Mouse (Mus musculus): ENCODE measurements at regions not wholly inside any gene's neighbourhood (a gene's known extent, or its start where the extent isn't known, plus 50 kb on each side); places are given as distances from the start of the nearest gene placed in this dataset.
A peak's percentile ranks its signal among the peaks of the same experiment; 100 is the strongest.

DNA sequence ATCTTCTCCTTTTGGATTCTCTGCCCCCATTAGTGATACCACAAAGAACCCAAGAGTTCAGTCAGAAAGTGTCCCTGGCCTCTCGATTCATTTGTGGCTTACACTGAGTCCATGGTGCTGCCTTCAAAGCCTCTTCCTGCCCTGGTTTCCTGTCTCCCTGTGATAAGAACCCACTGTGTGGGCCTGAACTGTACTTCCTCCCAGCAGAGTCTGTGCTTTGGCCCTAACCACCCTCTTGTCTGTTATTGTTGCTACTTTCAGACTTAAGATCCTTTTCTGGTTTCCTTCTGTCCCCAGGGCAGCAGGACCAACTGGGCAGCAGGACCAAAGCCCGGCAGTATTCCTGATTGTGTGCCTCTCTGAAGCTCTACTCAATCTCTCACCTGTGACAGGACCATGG is 158.6 kb upstream of the Zfp618 start:
- intact Hi-C loops (cut with DNase I), result no loop called here
- DNase-seq (ENCODE audit: low spot score), result no peak

DNA sequence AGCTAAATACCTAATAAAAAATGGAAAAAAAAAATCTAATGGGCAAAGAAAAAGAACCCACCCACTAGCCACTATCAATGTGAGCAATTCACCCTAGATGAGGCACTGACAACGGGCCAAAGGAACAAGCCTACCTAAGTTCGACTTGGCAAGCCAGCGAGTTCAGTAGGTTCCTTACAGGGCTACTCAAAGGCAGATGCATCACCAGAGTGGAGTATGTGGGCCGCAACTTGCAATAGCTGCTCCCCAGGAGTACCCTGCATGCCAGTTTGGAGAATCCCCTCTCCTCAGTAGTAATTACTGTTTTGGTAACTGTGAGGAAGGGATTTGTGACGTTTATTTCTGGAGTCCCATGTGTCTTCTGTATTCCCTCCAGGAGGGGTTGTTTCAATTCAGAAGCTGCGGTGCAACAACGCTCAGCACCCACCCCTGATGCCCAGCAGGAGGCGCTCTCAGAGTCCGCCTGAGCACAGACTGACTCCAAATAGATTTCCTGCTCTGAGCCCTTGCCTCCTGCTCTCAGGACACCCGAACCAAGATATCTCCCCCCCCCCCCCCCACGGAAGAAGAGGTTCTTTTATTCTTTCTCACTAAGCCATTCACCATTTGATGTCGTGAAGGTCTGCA is 157.3 kb upstream of the Zfp618 start:
- DNase-seq (ENCODE audit: low spot score), result no peak
- intact Hi-C loops (cut with DNase I), result no loop called here

DNA sequence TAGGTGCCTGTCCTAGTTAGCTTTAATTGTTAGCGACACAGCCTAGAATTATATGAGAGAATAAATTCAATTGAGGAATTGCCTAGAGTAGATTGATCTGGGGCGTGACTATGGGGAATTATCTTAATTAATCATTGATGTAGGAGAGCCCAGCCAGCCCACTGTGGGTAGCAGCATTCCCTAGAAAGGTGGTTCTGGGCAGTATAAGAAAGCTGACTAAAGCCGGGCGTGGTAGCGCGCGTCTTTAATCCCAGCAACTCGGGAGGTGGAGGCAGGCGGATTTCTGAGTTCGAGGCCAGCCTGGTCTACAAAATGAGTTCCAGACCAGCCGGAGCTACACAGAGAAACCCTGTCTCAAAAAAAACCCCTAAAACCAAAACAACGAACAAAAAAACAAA is 156.8 kb upstream of the Zfp618 start:
- no peak for DNase-seq (ENCODE audit: low spot score)
- intact Hi-C loops (cut with DNase I), result no loop called here

DNA sequence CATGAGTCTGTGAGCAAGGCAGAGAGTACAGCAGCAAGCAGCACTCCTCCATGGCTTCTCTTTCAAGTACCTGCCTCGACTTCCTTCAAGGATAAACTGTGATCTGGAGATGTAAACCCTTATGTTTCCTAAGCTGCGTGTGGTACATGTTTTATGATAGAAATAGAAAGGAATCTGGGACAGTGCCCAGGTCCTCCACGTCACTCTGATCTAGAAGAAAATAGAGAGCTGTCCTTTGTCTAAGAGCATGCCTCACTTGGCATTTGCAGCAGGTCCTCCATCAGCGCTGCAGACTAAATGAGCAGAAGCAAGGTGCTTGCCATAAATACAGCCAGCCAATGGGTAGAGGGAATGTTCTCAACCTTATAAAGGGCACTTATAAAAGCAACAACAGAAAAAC is 156.3 kb upstream of the Zfp618 start:
- DNase-seq (ENCODE audit: low spot score), result no peak

DNA sequence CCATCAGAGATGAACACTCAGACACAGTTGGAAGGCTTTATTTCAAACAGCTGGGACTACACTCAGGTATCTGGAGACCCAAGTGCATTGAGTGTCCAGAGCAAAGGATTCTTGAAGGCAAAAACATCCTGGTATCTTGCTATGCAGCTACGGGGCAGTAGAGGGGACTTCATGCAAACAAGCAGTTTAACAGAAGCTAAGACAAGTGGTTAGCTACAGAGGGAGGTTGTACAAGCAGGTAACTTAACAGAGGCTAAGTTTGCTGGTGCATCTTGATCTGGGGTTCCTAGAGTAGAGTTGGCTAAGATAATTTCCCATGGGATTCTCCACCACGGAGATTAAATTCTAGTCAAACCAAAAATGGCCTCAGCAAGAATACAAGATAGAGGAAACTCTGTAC is 145.5 kb upstream of the Zfp618 start:
- no peak for DNase-seq (ENCODE audit: low spot score)
- intact Hi-C loops (cut with DNase I), result loop anchor here (10.0 kb wide), 1 partner anchor 145 kb away; the partner anchor contains the start of gene Zfp618

More for the DNA sequence above, 156.3 kb upstream of the Zfp618 start:
- intact Hi-C loops (cut with DNase I), result no loop called here

DNA sequence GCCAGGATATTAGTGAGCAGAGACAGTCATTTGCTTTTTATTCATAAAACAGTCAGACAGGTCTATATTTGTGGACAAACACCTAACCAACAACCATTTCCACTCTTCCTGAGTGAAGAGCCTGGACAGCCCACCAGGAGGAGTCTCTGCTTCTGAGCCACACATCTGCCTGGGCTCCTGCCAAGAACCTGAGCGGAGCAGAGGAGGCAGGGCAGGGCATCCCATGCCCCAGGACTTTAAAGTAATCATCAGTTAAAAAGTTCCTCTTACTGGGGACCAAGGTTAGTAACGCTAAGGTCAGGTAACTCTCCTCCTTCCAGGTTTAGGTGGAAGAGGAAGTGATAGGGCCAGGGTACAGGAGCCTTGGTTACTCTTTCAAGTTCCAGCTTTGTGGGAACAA is 144.1 kb upstream of the Zfp618 start:
- intact Hi-C loops (cut with DNase I), result loop anchor here (10.0 kb wide), 1 partner anchor 144 kb away; the partner anchor contains the start of gene Zfp618
- DNase-seq (ENCODE audit: low spot score), result no peak

DNA sequence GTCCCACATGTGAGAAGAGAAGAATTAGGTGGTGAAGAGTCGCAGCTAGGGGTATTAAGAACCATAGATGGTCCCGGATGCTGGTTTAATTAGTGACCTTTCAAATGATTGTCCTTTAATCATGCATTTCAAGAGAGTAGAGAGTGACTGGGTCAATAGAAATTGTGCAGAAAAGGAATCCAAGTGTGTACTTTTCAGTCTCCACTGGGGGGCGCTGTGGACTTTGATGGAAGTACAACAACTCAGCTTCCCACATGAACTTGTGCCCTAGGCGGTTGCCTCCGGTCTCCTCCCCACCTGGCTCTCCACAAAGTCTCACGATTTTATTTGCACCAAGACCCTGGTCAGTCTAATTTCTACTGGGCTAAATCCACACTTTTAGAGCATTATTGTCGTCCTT is 142.8 kb upstream of the Zfp618 start:
- intact Hi-C loops (cut with DNase I), result loop anchor here (1.0 to 10.0 kb wide), 2 partner anchors 142 to 297 kb away; partner anchors contain the start of gene Zfp618
- no peak for DNase-seq (ENCODE audit: low spot score)

DNA sequence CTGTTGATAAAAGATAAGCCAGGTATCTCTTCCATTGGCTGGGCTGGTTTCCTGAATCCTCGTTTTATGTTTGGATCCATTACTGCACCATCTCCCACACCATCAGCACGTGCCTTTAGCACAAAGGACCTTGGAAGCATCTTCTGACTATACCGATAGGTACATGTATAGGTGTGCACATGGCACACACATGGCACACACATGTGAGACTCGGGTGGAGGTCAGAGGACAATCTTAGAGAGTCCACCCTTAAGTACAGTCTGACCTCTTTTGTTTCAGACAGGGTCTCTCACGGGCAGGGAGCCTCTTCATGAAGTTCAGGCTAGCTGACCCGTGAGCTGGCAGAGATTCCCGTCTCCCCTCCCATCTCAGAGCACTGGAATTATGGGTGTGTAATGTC is 142.3 kb upstream of the Zfp618 start:
- DNase-seq (ENCODE audit: low spot score), result no peak
- intact Hi-C loops (cut with DNase I), result loop anchor here (10.0 kb wide), 1 partner anchor 142 kb away; the partner anchor contains the start of gene Zfp618

DNA sequence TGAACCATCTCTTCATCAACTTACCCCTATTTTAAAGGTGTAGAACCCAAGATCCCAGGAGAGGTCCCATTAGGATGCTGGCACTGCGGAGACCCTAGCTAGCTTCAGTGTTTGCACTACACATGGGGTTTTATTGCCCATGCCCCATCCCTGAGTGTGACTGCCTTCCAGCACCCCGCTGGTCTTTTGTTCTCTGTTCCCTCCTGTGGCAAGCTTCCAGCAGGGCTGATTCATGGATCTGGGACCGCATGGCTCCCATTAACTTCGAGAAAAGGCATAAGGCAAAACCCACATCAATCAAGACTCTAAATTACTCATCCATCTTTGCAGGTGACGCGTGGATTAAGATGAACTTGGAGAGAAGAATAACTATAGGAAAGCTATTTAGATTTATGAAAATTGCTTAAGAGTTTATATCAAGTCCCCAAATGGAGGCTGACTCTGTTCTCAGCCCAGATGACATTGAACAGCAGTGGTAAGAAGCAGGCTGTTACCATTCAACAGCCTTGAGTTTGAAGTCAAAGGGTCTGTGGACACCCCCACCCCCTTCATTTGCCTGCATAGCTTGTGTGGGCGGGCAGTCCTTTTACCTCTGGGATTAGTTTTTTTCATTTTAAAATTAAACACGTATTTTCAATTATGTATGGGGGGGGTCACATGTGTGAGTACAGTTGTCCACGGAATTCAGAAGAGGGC is 141.7 kb upstream of the Zfp618 start:
- intact Hi-C loops (cut with DNase I), result loop anchor here (10.0 kb wide), 1 partner anchor 141 kb away; the partner anchor contains the start of gene Zfp618
- no peak for DNase-seq (ENCODE audit: low spot score)

DNA sequence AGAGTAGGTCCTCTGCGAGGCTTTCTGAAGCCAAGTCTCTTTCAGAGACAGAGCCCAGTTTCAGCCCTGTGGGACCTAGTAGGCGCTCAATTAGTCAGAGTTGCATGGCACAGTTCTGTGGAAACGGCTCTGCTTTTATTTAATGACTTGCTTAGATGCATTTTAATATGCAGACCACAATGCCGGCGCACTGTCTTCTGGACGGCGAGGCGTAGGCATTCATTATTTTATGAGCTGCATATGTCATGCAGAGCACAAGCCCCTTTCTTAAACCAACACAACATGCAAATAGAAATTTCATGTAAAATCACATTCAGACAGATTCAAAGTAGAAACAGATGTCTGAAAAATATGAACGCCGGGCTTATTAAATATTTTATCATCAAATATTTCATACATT is 140.8 kb upstream of the Zfp618 start:
- DNase-seq (ENCODE audit: low spot score), result no peak
- intact Hi-C loops (cut with DNase I), result loop anchor here (10.0 kb wide), 1 partner anchor 140 kb away; the partner anchor contains the start of gene Zfp618

DNA sequence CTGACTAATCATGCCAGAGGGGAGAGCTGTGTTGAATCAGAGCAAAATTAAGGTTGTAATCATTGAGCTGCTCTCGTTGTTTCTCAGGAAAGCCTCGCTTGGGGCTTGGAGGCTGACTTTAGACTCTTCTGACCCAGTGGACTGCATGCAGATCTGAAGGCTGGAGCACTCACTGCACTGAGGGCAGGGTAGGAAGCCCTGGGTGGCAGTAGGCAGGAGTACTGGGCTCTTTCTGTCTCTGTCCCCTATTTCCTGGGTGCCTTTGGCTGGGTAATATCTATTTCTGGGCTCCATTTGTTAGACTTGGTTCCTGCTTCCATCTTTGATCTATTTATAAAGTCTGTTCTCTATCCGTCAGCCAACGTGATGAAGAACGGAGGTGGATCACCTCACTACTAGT is 140.1 kb upstream of the Zfp618 start:
- no peak for DNase-seq (ENCODE audit: low spot score)
- intact Hi-C loops (cut with DNase I), result loop anchor here (10.0 kb wide), 1 partner anchor 140 kb away; the partner anchor contains the start of gene Zfp618

DNA sequence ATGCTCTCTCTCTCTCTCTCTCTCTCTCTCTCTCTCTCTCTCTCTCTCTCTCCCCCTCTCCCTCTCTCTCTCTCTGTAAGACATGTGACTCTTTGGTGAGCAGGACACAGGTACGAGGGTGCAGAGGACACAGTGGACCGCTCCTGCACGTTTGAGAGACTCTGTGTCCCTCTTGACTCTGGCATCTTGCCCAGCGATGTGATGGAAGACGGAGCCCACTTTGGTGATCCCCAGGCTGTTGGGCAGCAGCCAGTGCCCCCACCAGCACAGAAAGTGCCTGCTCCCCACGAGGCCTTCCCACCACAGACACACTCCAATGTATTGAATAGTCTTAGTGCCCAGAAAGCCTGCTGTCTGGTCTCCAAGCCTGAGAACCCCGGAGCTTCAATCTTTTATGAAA is 136.4 kb upstream of the Zfp618 start:
- intact Hi-C loops (cut with DNase I), result loop anchor here (10.0 kb wide), 1 partner anchor 136 kb away; the partner anchor contains the start of gene Zfp618
- no peak for DNase-seq (ENCODE audit: low spot score)

DNA sequence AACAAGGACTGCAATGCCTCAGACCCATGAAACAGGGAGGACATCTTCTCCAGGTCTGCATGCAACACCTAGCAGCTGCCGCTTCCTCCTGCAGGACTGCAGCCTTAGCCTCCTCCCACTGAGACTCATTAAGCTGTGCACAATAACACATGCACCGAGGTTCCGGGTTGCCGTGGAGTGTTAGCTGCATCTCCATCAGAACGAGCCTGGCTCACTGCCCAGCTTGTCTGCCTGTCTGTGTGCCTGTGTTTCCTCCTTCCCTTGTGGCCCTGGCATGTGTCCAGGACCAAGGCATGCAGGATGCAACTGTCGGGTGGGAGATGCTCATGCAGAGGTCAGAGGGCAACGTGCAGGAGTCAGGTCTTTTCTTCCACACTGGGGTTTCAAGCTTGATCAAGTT is 131.4 kb upstream of the Zfp618 start:
- DNase-seq (ENCODE audit: low spot score), result no peak
- intact Hi-C loops (cut with DNase I), result no loop called here

DNA sequence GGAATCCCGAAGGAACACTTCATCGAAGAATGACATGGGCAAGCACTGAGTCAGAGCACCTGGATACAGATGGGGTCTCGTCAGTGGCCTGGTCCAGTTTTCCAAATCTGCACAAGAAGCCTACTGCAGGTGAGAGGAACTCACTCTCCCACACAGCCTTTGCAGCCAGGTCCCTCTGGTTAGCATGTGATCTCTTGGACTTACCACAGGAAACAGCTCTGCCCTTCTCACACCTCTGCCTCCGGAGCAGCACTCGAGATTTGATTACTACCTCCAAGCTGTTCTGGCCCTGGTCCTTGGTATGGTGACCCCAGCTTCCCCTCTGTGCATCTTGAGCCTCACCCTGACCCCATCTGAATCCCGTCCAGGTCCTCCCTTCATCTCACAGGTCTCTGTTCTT is 128.5 kb upstream of the Zfp618 start:
- intact Hi-C loops (cut with DNase I), result no loop called here
- no peak for DNase-seq (ENCODE audit: low spot score)

DNA sequence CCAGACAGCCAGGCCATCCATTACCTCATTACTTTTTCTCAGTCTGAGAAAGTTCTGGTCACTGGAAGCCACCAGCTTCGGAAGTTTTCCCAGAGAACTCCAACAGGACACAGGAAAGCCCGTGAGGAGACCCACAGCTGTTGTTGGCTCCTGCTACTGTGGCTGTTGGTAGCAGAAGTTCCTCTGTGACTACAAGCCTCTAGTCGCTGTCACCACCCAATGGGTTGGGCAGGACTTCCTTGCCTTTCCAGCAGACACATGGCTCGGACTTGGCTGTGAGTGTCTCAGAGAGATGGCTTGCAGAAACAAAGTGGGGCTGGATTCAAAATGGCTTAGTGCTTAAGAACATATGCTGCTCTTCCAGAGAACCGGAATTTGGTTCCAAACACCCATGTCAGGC is 114.8 kb upstream of the Zfp618 start:
- peak; percentile 40 for DNase-seq (ENCODE audit: low spot score)
- intact Hi-C loops (cut with DNase I), result no loop called here

DNA sequence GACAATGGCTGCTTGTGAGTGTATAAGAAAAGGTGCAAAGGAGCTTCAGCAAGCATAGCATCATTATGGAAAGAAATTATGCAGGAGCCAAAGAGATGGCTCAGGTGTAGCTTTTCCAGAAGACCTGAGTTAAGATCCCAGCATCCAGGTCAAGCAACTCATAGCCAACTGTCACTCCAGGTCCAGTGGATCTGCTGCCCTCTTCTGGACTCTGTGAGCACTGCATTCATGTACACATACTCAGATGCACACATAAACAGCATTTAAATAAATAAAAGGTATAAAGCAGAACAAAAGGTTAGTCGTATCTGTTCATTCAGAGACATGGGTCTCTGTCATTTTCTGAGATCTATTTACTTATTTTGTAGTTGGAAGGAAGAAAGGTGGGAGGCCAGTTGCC is 112.0 kb upstream of the Zfp618 start:
- intact Hi-C loops (cut with DNase I), result no loop called here
- no peak for DNase-seq (ENCODE audit: low spot score)

DNA sequence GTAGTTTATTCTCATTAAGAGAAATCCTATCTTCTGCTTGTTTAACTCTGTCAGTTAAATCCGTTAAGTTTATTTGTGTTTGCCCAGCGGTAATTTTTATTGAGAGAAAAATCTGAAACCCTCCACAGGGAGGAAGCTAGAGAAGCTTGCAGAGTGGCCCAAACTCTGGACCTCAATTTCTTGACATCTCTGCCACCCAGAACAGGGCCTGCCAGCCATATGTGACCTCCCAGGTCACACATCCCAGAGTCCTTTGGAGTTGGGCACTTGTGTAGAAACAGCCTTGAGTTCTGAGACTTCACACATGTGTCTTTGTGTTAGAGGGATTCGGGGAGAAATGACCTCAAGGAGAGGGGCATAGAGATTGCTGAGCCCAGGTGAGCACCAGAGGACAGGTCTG is 109.0 kb upstream of the Zfp618 start:
- DNase-seq (ENCODE audit: low spot score), result no peak
- intact Hi-C loops (cut with DNase I), result no loop called here

DNA sequence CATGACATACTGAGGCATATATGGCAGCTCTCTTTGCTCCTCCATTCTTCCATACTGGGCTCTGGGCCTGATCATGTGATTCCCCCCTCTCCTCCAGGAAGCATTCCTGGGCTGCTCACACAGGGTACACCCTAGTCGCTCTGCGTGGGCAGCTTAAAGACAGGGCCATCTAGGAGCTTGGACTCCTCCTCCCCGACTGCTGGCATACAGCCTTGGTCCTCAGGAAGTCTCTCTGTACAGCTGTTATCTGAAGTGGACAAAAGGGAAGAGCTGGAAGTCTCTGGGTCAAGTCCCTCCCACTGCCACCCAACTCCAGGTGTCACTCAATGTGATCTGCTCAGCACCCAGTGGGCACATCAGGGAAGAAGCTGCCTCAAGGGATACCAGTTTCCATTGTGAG is 102.6 kb upstream of the Zfp618 start:
- intact Hi-C loops (cut with DNase I), result no loop called here

DNA sequence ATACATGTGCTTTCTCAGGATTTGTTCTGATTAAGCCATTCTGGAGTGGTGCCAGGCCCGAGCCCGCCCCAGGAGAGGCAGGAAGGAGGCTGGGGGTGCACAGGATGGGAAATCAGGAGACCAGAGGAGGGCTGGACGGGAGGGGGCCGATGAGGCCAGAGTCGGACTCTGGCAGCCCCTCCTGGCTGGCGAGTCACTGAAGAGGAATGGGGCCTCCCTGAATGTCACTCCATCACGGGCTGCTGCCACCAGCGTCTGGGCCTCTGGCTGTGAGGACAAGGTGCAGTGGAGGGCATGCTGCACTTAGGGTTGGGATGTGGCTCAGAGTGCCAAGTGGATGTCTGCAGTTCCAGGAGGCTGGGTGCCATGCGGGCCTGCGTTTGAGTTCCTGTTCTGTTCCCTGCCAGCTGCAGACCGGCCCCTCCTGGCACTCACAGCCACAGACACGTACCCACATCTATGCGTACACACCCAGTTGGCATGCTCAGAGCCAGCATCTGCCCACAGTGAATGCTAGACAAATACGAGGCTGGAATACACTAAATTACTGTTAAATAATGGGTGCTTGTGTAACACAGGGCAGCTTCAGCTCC is 94.9 kb upstream of the Zfp618 start:
- intact Hi-C loops (cut with DNase I), result no loop called here

More for the DNA sequence above, 102.6 kb upstream of the Zfp618 start:
- DNase-seq (ENCODE audit: low spot score), result no peak

DNA sequence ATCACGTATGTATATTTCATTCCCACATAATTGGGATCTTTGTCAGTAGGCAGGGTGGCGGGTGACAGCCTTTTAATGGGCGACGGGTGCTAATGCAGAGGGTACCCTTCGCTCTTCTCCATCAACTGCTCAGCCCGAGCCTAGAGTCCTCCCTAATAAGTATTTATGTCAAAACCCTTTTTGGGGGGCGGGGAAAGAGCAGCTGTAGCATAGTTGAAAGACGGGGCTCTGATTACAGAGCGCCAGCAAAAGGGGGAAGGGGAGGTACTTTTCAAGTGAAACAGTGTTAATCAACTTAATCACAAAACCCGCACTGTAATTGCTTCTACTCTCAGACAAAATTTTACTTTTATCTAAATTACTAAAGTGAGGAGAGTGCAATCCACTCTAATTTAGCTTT is 92.8 kb upstream of the Zfp618 start:
- intact Hi-C loops (cut with DNase I), result no loop called here
- no peak for DNase-seq (ENCODE audit: low spot score)

More for the DNA sequence above, 94.9 kb upstream of the Zfp618 start:
- no peak for DNase-seq (ENCODE audit: low spot score)

DNA sequence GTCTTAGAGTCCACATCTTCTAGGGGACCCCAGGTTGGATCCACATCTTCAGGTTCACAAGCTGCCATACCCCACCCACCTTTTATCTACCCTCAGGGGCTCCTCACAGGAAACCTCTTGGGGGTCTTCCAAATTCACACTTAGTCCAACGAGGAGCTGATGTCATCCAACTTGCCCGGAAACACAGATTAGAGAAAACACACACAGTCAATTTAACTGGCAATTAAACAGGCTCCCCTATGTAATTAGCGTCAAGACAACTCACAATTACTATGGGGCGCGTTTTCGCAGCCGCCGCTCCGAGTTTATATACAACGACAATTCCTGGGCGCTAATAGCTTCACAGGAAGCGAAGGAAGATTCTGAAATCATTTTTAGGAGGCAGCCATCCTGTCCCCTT is 91.4 kb upstream of the Zfp618 start:
- intact Hi-C loops (cut with DNase I), result no loop called here
- no peak for DNase-seq (ENCODE audit: low spot score)
